In the genomic region with DNA sequence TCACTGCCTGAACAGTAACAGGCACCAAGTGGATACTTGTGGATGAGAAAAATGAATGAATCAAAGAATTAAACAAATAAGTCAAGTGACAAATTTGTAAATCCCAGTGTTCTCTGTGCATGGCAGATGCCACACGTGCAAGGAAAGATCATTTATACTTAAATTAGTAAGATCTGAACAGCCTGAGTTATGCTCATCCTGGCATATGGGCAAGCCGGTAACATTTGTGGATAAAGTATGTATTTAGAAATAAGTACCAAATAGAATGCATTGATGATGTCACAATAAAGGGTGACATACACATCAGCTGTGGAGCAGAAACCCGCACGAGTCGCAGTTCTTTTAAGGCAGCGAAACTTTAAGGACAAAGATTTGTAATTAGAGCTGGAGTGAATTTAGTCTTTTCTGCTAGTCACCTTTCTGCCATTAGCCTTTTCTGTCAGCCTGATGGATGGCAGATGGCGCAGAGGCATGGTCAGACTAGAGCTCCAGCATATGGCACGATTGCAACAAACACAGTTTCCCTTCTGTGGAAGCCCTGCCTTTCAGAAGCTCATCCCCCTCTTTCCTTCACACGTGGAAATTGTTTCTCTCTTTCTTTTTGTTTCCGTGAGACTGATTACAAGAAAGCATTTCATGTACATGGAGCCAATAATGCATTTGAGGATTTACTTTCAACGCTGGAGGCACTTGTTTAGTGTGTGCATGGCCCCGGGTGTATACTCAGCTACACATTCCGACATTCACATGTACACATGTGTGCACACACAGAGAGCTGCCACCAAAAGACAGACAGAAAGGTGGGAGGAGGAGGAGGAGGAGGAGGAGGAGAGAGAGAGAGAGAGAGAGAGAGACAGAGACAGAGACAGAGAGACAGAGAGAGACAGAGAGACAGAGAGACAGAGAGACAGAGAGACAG, we compare ENCODE assay signal across 13 mouse cellular contexts.
DNase-seq lines count a peak whose midpoint lies in the region; ATAC-seq lines count a peak whose summit lies in the region.
"Had no signal": no experiment of that assay in that cellular context is flagged by ENCODE, and none has a peak within 500 bp of the region (broad histone marks: within the 10 kb centered on the region; RNA-seq: fewer than 3 reads in every experiment).

No protein-coding gene starts in this region.

- H3K9me3 ChIP-seq in kidney, embryonic 15.5 days (replicated peaks) = no peaks in the 10 kb centered on the region
- H3K9me3 ChIP-seq: limb, embryonic 13.5 days had no signal

- H3K27ac ChIP-seq in kidney, embryonic 15.5 days = no peak overlapping the region
- H3K27ac ChIP-seq: limb, embryonic 13.5 days had no signal

- no peak overlapping the region for H3K4me2 ChIP-seq in kidney, embryonic 15.5 days
- H3K4me2 ChIP-seq: heart, embryonic 11.5 days; limb, embryonic 13.5 days had no signal

- no peaks in the 10 kb centered on the region for H3K36me3 ChIP-seq in kidney, embryonic 15.5 days
- H3K36me3 ChIP-seq: limb, embryonic 13.5 days had no signal

- H3K27me3 ChIP-seq in kidney, embryonic 15.5 days = no peaks in the 10 kb centered on the region
- H3K27me3 ChIP-seq: limb, embryonic 13.5 days had no signal

- ATAC-seq in kidney, embryonic 15.5 days (replicated peaks; ENCODE audit: low FRiP score) = 0 out of 2 replicates have a peak, but pooled peaks have one; percentile 36
- no peak for ATAC-seq in frontal cortex, adult (ENCODE audit: low TSS enrichment)
- ATAC-seq: inflammation-experienced regulatory T-cells, adult 6 months had no signal

- H3K4me1 ChIP-seq in kidney, embryonic 15.5 days = no peaks in the 10 kb centered on the region
- H3K4me1 ChIP-seq: limb, embryonic 13.5 days had no signal

- H3K4me3 ChIP-seq in kidney, embryonic 15.5 days (replicated peaks) = no peak overlapping the region
- H3K4me3 ChIP-seq: limb, embryonic 13.5 days had no signal

- WGBS in kidney, embryonic 15.5 days = 57% methylated on average over 13 of the region's 13 CpGs

- H3K9ac ChIP-seq in kidney, embryonic 15.5 days = no peak overlapping the region
- H3K9ac ChIP-seq: limb, embryonic 13.5 days had no signal

- no peak for DNase-seq in kidney, postnatal 36 days
- DNase-seq in right cerebral cortex, postnatal 10 days (ENCODE audit: low spot score in 2 of 2) = peak; percentile 19 to 30
- no peak for DNase-seq in right cerebral cortex, adult 18-20 months
- DNase-seq in layer of hippocampus, adult 11-12 months (ENCODE audit: low spot score) = peak; percentile 21
- peak; percentile 6 to 19 for DNase-seq in lung, postnatal 4 days
- no peak for DNase-seq in adrenal gland, postnatal 25 days
- DNase-seq: cerebellum, postnatal 25 days; right cerebral cortex, postnatal 14 days had no signal

Comparison
In these comparisons a context has a peak if more than half of its experiments do, and no peak if none do; other contexts are left out.
1. DNase-seq: peak in right cerebral cortex, postnatal 10 days (2 of 2), layer of hippocampus, adult 11-12 months (single experiment) and lung, postnatal 4 days (2 of 2); none in kidney, postnatal 36 days (0 of 2), right cerebral cortex, adult 18-20 months (single experiment) and adrenal gland, postnatal 25 days (single experiment).